Mouse (Mus musculus): Measurements from ENCODE around the gene Gm9.
"Not testable (repeated sequence)": the region's sequence is repeated elsewhere in the genome, so short reads cannot be mapped to it uniquely, and the experiment has no call there.

The Gm9 gene

GRCm38 (mm10) chrX:37210941-37211340, at the start of gene Gm9:
Gene Gm9, minus strand, starts transcription at chrX:37211041.
- no peak for DNase-seq (ENCODE audit: low spot score in 2 of 2)

DNA sequence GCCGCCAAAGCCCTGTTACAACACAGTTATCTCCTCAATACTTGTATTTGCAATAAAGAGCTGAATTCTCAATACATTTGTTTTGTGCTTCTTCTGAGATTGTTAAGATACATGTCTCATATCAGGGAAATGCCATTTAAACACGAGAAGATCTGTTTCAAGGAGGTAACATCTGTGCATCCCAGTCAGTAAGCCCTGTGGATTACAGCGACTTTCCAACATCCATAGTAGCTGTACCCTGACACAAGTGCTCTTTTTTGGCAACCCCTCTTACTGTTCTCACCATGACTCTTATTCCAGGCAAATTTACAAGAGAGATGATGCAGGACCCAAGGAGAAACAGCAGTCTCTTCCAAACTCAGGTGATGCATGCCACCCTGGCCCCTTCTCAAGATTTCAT, 38.8 kb upstream of the Gm9 start, which contains the start of gene Rhox3a:
Rhox3a (plus strand) TSS at position 301 of the 400 bp plus-strand sequence.
- not testable (repeated sequence) for DNase-seq (ENCODE audit: low spot score in 2 of 2)

GRCm38 (mm10) chrX:37244676-37245075, 33.8 kb upstream of the Gm9 start, which contains the start of gene Rhox2a:
Gene Rhox2a, plus strand, starts transcription at chrX:37244976.
- not testable (repeated sequence) for DNase-seq (ENCODE audit: low spot score in 2 of 2)

DNA sequence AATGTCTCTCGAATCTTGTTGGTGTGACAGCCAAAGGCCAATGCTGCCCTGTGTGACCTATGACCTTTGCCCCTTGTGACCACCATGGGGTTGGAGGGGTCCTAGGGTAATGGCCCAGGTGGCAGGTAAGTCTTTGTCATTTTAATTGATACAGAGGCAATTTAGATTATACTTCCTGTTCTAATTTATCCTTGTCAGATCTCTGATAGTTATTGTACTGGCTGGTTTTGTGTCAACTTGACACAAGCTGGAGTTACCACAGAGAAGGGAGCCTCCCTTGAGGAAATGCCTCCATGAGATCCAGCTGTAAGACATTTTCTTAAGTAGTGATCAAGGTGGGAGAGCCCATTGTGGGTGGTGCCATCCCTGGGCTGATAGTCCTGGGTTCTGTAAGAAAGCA, 11.3 kb upstream of the Gm9 start, which contains the start of gene Rhox1:
Rhox1 (minus strand) TSS at position 101 of the 400 bp plus-strand sequence.
- not testable (repeated sequence) for DNase-seq (ENCODE audit: low spot score in 2 of 2)

DNA sequence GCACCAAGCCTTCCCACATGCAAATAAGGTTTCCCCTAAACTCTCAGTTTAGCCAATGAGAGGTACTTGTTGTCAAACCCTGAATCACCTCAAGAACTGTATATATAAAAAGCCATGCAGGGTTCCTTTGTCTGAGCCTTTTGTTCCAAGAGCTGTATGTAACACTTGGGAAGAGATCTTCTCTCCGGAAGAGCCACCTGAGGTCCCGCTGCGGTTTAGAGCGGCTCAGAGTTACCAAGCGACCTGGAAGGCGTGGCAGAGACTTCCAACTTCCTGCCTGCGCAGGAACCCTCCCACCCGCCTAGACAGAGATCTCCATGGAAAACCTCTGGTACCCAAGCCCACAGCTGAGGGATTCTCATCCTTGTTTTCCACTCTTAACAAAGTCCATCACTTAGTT, 12.2 kb downstream of the Gm9 start:
- no peak for DNase-seq (ENCODE audit: low spot score in 2 of 2)

DNA sequence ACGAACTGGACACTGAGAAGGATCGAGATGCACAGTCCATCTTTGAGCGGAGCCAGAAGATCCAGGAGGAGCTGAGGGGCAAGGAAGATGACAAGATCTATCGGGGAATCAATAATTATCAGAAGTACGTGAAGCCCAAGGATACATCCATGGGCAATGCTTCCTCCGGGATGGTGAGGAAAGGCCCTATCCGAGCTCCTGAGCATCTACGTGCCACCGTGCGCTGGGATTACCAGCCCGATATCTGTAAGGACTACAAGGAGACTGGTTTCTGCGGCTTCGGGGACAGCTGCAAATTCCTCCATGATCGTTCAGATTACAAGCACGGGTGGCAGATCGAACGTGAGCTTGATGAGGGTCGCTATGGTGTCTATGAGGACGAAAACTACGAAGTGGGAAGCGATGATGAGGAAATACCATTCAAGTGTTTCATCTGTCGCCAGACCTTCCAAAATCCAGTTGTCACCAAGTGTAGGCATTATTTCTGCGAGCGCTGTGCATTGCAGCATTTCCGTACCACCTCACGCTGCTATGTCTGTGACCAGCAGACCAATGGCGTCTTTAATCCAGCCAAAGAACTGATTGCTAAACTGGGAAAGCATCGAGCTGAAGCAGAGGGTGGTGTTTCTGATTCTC, 19.0 kb downstream of the Gm9 start:
- no peak for DNase-seq (ENCODE audit: low spot score in 2 of 2)

DNA sequence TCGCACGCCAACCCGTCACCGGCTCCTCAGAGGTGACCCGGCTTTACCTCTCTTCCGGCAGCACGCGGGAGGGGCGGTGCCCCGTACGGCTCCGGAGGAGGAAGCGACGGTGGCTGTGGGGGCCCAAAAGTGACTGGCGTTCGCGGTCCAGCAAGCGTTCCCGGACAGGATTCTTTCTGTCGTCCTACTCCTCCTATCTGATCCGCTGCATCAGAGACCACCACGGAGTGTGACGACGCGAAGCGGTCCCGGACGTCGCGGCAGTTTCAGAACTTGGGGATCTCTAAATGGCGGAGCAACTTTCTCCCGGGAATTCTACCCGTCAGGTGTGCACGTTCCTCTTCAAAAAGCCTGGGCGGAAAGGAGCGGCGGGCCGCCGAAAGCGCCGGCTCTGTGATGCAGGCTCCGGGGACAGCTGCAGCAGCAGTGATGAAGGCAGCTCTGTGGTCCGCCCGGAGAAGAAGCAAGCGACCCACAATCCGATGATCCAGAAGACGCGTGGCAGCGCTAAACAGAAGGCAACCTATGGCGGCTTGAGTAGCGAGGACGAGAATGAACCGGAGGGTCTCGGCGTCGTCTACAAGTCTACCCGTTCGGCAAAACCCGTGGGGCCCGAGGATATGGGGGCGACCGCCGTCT, 19.6 kb downstream of the Gm9 start, which contains the start of the genes Ndufa1 and Rnf113a1:
Ndufa1 (minus strand) TSS at position 59 of the 639 bp plus-strand sequence.
Rnf113a1 (plus strand) TSS at position 141 of the 639 bp plus-strand sequence.
- peak; percentile 79 to 89 for DNase-seq (ENCODE audit: low spot score in 2 of 2)

DNA sequence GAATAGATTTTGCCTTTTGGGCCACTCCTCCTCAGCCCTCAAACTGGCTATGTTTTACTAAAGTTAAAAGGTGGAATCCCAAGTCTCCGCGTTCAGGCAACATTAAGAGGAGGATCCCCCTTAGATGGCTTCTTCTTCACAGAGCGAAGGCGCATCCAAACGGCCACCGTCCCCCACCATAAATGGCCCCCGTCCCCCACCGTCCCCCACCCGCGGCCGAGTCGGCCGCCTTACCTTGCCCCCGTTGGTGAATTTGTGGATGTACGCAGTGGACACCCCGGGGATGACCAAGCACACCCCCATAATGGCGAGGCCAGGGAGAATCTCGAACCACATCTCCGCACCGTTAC, 20.1 kb downstream of the Gm9 start:
- DNase-seq (ENCODE audit: low spot score in 2 of 2) = no peak

DNA sequence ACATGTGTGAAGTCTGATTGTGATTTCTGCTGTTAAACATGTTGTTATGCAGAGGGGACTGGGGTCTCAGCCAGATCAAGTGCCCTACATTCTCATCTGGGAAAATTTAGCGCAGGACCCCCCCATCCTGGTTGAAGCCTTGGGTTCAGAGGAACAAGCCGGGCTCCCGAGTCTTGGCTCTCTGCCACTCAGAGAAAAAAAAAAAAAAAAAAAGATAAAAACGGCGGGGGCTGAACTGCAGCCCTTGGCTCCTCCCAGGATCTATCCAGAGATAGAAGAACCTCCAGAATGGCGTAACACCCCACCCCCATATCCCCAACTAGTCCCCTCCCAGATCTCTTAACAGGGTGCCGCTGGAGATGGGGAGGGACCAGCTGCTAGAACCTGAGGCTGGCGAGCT, 26.4 kb downstream of the Gm9 start:
- not testable (repeated sequence) for DNase-seq (ENCODE audit: low spot score in 2 of 2)

DNA sequence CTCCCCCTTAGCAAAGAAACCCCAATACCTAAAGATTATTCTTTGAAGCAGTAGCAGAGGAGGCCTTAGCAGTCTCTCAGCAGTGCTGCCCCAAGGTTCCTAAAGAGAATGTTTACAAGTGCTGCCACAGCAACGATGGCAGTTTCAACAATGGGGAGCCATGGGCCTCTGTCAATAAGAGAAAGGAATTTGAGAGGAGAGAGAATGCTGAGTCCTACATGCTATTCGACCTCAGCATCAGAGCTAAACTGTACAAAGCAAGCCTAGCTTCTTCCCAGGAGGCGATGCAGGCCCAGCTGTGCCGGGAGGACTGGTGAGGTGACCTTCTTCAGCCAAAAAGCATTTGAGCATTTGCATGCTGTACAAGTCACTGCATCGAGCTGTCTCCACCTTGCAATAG, 42.1 kb downstream of the Gm9 start, which contains the start of gene Akap14:
Akap14 (minus strand) TSS at position 101 of the 400 bp plus-strand sequence.
- DNase-seq (ENCODE audit: low spot score in 2 of 2) = no peak

- peak; percentile 22 to 67 for DNase-seq (ENCODE audit: low spot score in 2 of 2)
These were observed 43.8 kb downstream of the Gm9 start for GRCm38 (mm10) chrX:37167085-37167484.

- DNase-seq (ENCODE audit: low spot score in 2 of 2) = no peak
These were observed 47.7 kb downstream of the Gm9 start for GRCm38 (mm10) chrX:37163115-37163514.

DNA sequence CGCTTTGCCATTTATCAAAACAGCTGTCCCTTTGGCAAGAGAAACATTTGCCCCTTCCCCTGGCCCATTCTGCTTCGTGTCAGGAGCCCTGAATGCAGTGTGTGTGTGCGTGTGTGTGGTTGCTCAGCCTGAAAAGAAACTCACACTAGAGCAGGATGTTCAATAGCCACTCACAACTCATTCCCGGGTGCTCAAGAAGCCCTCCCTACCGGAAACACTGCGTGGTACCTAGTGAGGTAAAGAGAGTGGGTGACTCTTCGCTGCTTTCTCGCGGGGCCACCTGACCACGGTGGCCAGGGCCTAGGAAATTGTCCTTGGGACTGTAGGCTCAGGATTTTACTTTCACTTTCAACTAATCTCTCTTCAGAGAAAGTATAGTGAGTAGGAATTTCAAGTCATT, 49.7 kb downstream of the Gm9 start:
- DNase-seq (ENCODE audit: low spot score in 2 of 2) = no peak

Data from spleen, postnatal 4 days (tissue).